Mouse (Mus musculus) heart, embryonic 12.5 days (tissue): ENCODE data around the gene 3110040M04Rik. TPM values are rescaled to one million over a fixed set of nuclear protein-coding genes. Genes with fewer than 3 reads are reported as not detected.

Experiments used
- ATAC-seq: fragments of 200-750 bp; cut with Nextera tagmentation; 2 replicates; pipeline ENCODE4 v1.8.0; 2017; ENCODE audit warnings: moderate TSS enrichment, moderate library complexity; ENCODE audit not compliant: insufficient number of reproducible peaks, low FRiP score
- H3K27ac ChIP-seq: fragments of 300-500 bp; sonication (generic); 2 replicates; pipeline ENCODE4 v1.5.1; 2016; ENCODE audit warnings: mild to moderate bottlenecking, moderate library complexity; ENCODE audit not compliant: poor library complexity, severe bottlenecking
- H3K27me3 ChIP-seq: fragments of 300-500 bp; sonication (generic); replicated peaks from 2 replicates; pipeline ENCODE4 v1.6.1; 2016; ENCODE audit warnings: mild to moderate bottlenecking, moderate library complexity
- H3K36me3 ChIP-seq: fragments of 300-500 bp; sonication (generic); 2 replicates; pipeline ENCODE4 v1.6.1; 2016; ENCODE audit warnings: mild to moderate bottlenecking, moderate library complexity
- H3K4me1 ChIP-seq: fragments of 300-500 bp; sonication (generic); replicated peaks from 2 replicates; pipeline ENCODE4 v1.6.1; 2016; ENCODE audit warnings: mild to moderate bottlenecking
- H3K4me2 ChIP-seq: fragments of 300-500 bp; sonication (generic); 2 replicates; pipeline ENCODE4 v1.6.1; 2016; ENCODE audit warnings: mild to moderate bottlenecking, moderate library complexity
- H3K4me3 ChIP-seq: fragments of 300-500 bp; sonication (generic); 2 replicates; pipeline ENCODE4 v1.5.1; 2016; ENCODE audit warnings: mild to moderate bottlenecking
- H3K9ac ChIP-seq: fragments of 300-500 bp; sonication (generic); 2 replicates; pipeline ENCODE4 v1.6.1; 2016; ENCODE audit warnings: mild to moderate bottlenecking, moderate library complexity
- H3K9me3 ChIP-seq: fragments of 300-500 bp; sonication (generic); replicated peaks from 2 replicates; pipeline ENCODE4 v1.6.1; 2016; ENCODE audit warnings: mild to moderate bottlenecking, moderate library complexity
- WGBS: fragments of 180-500 bp; shearing (Covaris S2); methylation state at CpG from one replicate; pipeline ENCODE4 v1.1.7; 2016; 5-methylcytosine and 5-hydroxymethylcytosine counted together
- polyA plus RNA-seq: library from polyadenylated mRNA; unstranded; fragments of >200 nt; fragmentation: Nextera tagmentation; extraction: Ambion mirVana; gene quantifications from 2 replicates; pipeline ENCODE4 v1.2.1, GENCODE M21; 2016

3110040M04Rik gene
- polyA plus RNA-seq, 1 experiment from 2014 or later, result 0.55 TPM

GRCm38 (mm10) chr1:151216417-151216816 is 12.5 kb downstream of the 3110040M04Rik start:
- no peak for ATAC-seq
- Histone ChIP-seq H3K4me1 (0 out of 2 replicates have a peak, but pooled peaks cover 5% of the 10 kb centered on the region), H3K9me3 (no peaks in the 10 kb centered on the region), H3K27ac (no peak overlapping the region), H3K4me3 (no peak overlapping the region), H3K9ac (no peak overlapping the region), H3K36me3 (no peaks in the 10 kb centered on the region), H3K27me3 (no peaks in the 10 kb centered on the region), H3K4me2 (no peak overlapping the region)
- WGBS, result 71% methylated on average over 3 of the region's 3 CpGs

GRCm38 (mm10) chr1:151219045-151219444 is 15.1 kb downstream of the 3110040M04Rik start:
- Histone ChIP-seq H3K27ac (no peak overlapping the region), H3K27me3 (no peaks in the 10 kb centered on the region), H3K36me3 (no peaks in the 10 kb centered on the region), H3K4me1 (peaks cover 16% of the 10 kb centered on the region), H3K4me2 (no peak overlapping the region), H3K9ac (no peak overlapping the region), H3K9me3 (no peaks in the 10 kb centered on the region), H3K4me3 (no peak overlapping the region)
- 92% methylated on average over 5 of the region's 5 CpGs for WGBS
- ATAC-seq, result no peak

GRCm38 (mm10) chr1:151220098-151220497 is 16.2 kb downstream of the 3110040M04Rik start:
- H3K4me1 ChIP-seq, result peaks cover 12% of the 10 kb centered on the region
- H3K27ac ChIP-seq, result no peak overlapping the region
- H3K27me3 ChIP-seq, result no peaks in the 10 kb centered on the region
- 77% methylated on average over 7 of the region's 7 CpGs for WGBS
- no peaks in the 10 kb centered on the region for H3K36me3 ChIP-seq
- no peaks in the 10 kb centered on the region for H3K9me3 ChIP-seq
- ATAC-seq, result no peak
- H3K4me3 ChIP-seq, result no peak overlapping the region
- H3K4me2 ChIP-seq, result no peak overlapping the region
- no peak overlapping the region for H3K9ac ChIP-seq

GRCm38 (mm10) chr1:151222561-151223267 is 18.8 kb downstream of the 3110040M04Rik start:
- Histone ChIP-seq H3K4me3 (no peak overlapping the region), H3K4me2 (no peak overlapping the region), H3K9me3 (no peaks in the 10 kb centered on the region), H3K27me3 (no peaks in the 10 kb centered on the region), H3K36me3 (no peaks in the 10 kb centered on the region), H3K4me1 (peaks cover 12% of the 10 kb centered on the region), H3K27ac (no peak overlapping the region), H3K9ac (no peak overlapping the region)
- no peak for ATAC-seq
- 85% methylated on average over 10 of the region's 10 CpGs for WGBS

GRCm38 (mm10) chr1:151223377-151223776 is 19.5 kb downstream of the 3110040M04Rik start:
- no peak overlapping the region for H3K27ac ChIP-seq
- no peak overlapping the region for H3K9ac ChIP-seq
- H3K4me2 ChIP-seq, result no peak overlapping the region
- H3K27me3 ChIP-seq, result no peaks in the 10 kb centered on the region
- H3K4me1 ChIP-seq, result peaks cover 12% of the 10 kb centered on the region
- ATAC-seq, result no peak
- H3K9me3 ChIP-seq, result no peaks in the 10 kb centered on the region
- 50% methylated on average over 1 of the region's 1 CpGs for WGBS
- H3K36me3 ChIP-seq, result no peaks in the 10 kb centered on the region
- H3K4me3 ChIP-seq, result no peak overlapping the region

- no peak overlapping the region for H3K9ac ChIP-seq
- 86% methylated on average over 1 of the region's 1 CpGs for WGBS
Observed at GRCm38 (mm10) chr1:151224536-151224935, 20.6 kb downstream of the 3110040M04Rik start.

GRCm38 (mm10) chr1:151227506-151227905 is 23.6 kb downstream of the 3110040M04Rik start:
- Histone ChIP-seq H3K9me3 (no peaks in the 10 kb centered on the region), H3K4me2 (no peak overlapping the region), H3K27me3 (no peaks in the 10 kb centered on the region), H3K4me3 (no peak overlapping the region), H3K36me3 (no peaks in the 10 kb centered on the region), H3K9ac (no peak overlapping the region), H3K4me1 (peaks cover 12% of the 10 kb centered on the region), H3K27ac (no peak overlapping the region)
- 76% methylated on average over 8 of the region's 8 CpGs for WGBS
- ATAC-seq, result no peak

More at GRCm38 (mm10) chr1:151224536-151224935, 20.6 kb downstream of the 3110040M04Rik start:
- no peak for ATAC-seq
- Histone ChIP-seq H3K27ac (no peak overlapping the region), H3K27me3 (no peaks in the 10 kb centered on the region), H3K9me3 (no peaks in the 10 kb centered on the region), H3K4me1 (peaks cover 12% of the 10 kb centered on the region), H3K4me2 (no peak overlapping the region), H3K4me3 (no peak overlapping the region), H3K36me3 (no peaks in the 10 kb centered on the region)

- H3K9ac ChIP-seq, result no peak overlapping the region
- H3K4me2 ChIP-seq, result no peak overlapping the region
- H3K27me3 ChIP-seq, result no peaks in the 10 kb centered on the region
- no peak for ATAC-seq
- peaks cover 2% of the 10 kb centered on the region for H3K4me1 ChIP-seq
- H3K36me3 ChIP-seq, result no peaks in the 10 kb centered on the region
- no peaks in the 10 kb centered on the region for H3K9me3 ChIP-seq
- 77% methylated on average over 1 of the region's 1 CpGs for WGBS
- H3K27ac ChIP-seq, result no peak overlapping the region
- no peak overlapping the region for H3K4me3 ChIP-seq
Observed at GRCm38 (mm10) chr1:151228320-151228989, 24.5 kb downstream of the 3110040M04Rik start.

GRCm38 (mm10) chr1:151232346-151232745 is 28.4 kb downstream of the 3110040M04Rik start:
- Histone ChIP-seq H3K36me3 (no peaks in the 10 kb centered on the region), H3K9ac (no peak overlapping the region), H3K4me2 (no peak overlapping the region), H3K9me3 (no peaks in the 10 kb centered on the region), H3K4me3 (no peak overlapping the region), H3K4me1 (peaks cover 11% of the 10 kb centered on the region), H3K27ac (no peak overlapping the region), H3K27me3 (no peaks in the 10 kb centered on the region)
- 88% methylated on average over 3 of the region's 3 CpGs for WGBS
- no peak for ATAC-seq

GRCm38 (mm10) chr1:151233756-151234155 is 29.8 kb downstream of the 3110040M04Rik start:
- Histone ChIP-seq H3K9me3 (no peaks in the 10 kb centered on the region), H3K9ac (no peak overlapping the region), H3K4me3 (no peak overlapping the region), H3K4me1 (peaks cover 13% of the 10 kb centered on the region), H3K4me2 (no peak overlapping the region), H3K27ac (no peak overlapping the region), H3K27me3 (no peaks in the 10 kb centered on the region), H3K36me3 (no peaks in the 10 kb centered on the region)
- no peak for ATAC-seq
- 61% methylated on average over 3 of the region's 3 CpGs for WGBS

- no peak overlapping the region for H3K9ac ChIP-seq
- no peak overlapping the region for H3K27ac ChIP-seq
- 33% methylated on average over 2 of the region's 2 CpGs for WGBS
- no peak overlapping the region for H3K4me3 ChIP-seq
- H3K4me2 ChIP-seq, result no peak overlapping the region
- ATAC-seq, result no peak
- H3K9me3 ChIP-seq, result peaks cover 5% of the 10 kb centered on the region; the same call in 1 of the 2 replicates
- no peaks in the 10 kb centered on the region for H3K36me3 ChIP-seq
- no peaks in the 10 kb centered on the region for H3K27me3 ChIP-seq
- H3K4me1 ChIP-seq, result peaks cover 13% of the 10 kb centered on the region
Observed at GRCm38 (mm10) chr1:151235574-151235973, 31.7 kb downstream of the 3110040M04Rik start.
